Mouse (Mus musculus): ENCODE measurements at regions not wholly inside any gene's neighbourhood (a gene's known extent, or its start where the extent isn't known, plus 50 kb on each side); places are given as distances from the start of the nearest gene placed in this dataset.
"Not testable (repeated sequence)": the region's sequence is repeated elsewhere in the genome, so short reads cannot be mapped to it uniquely, and the experiment has no call there.

GRCm38 (mm10) chr6:37748296-37748980 lies 122.2 kb upstream of the Trim24 start:
- no peak for DNase-seq

GRCm38 (mm10) chr6:37749016-37749415 lies 121.6 kb upstream of the Trim24 start:
- no peak for DNase-seq

GRCm38 (mm10) chr6:37750271-37750670 lies 120.3 kb upstream of the Trim24 start:
- no peak for DNase-seq

GRCm38 (mm10) chr6:37751701-37752100 lies 118.9 kb upstream of the Trim24 start:
- no peak for DNase-seq

GRCm38 (mm10) chr6:37761003-37761402 lies 109.6 kb upstream of the Trim24 start:
- DNase-seq = not testable (repeated sequence)

GRCm38 (mm10) chr6:37763036-37763435 lies 107.6 kb upstream of the Trim24 start:
- no peak for DNase-seq

- no peak for DNase-seq
Observed at GRCm38 (mm10) chr6:37767690-37768089, 102.9 kb upstream of the Trim24 start.

GRCm38 (mm10) chr6:37773294-37773693 lies 97.3 kb upstream of the Trim24 start:
- no peak for DNase-seq

GRCm38 (mm10) chr6:37775151-37775550 lies 95.5 kb upstream of the Trim24 start:
- DNase-seq = no peak

GRCm38 (mm10) chr6:37779893-37780292 lies 90.7 kb upstream of the Trim24 start:
- DNase-seq = peak in 1 of 2 experiments; percentile 13

GRCm38 (mm10) chr6:37781894-37782293 lies 88.7 kb upstream of the Trim24 start:
- no peak for DNase-seq

GRCm38 (mm10) chr6:37785280-37785679 lies 85.3 kb upstream of the Trim24 start:
- DNase-seq = not testable (repeated sequence)

GRCm38 (mm10) chr6:37785741-37786140 lies 84.9 kb upstream of the Trim24 start:
- no peak for DNase-seq

GRCm38 (mm10) chr6:37787858-37788257 lies 82.8 kb upstream of the Trim24 start:
- not testable (repeated sequence) for DNase-seq

GRCm38 (mm10) chr6:37790878-37791277 lies 79.7 kb upstream of the Trim24 start:
- DNase-seq = no peak

GRCm38 (mm10) chr6:37794211-37794610 lies 76.4 kb upstream of the Trim24 start:
- peak; percentile 26 to 48 for DNase-seq

- DNase-seq = no peak
Observed at GRCm38 (mm10) chr6:37795001-37795400, 75.6 kb upstream of the Trim24 start.

- DNase-seq = no peak
Observed at GRCm38 (mm10) chr6:37803231-37803630, 67.4 kb upstream of the Trim24 start.

- not testable (repeated sequence) for DNase-seq
Observed at GRCm38 (mm10) chr6:37805896-37806295, 64.7 kb upstream of the Trim24 start.

- DNase-seq = not testable (repeated sequence)
Observed at GRCm38 (mm10) chr6:37806529-37807191, 64.0 kb upstream of the Trim24 start.

- not testable (repeated sequence) for DNase-seq
Observed at GRCm38 (mm10) chr6:37815218-37815617, 55.4 kb upstream of the Trim24 start.

All from adrenal gland, postnatal 36 days (tissue).